Mouse (Mus musculus): ENCODE data around the gene Mib2. TPM values are rescaled to one million over a fixed set of nuclear protein-coding genes. Genes with fewer than 3 reads are reported as not detected.

Mib2 gene
- polyA plus RNA-seq, 2 experiments, result 1.8 to 4.8 TPM

DNA sequence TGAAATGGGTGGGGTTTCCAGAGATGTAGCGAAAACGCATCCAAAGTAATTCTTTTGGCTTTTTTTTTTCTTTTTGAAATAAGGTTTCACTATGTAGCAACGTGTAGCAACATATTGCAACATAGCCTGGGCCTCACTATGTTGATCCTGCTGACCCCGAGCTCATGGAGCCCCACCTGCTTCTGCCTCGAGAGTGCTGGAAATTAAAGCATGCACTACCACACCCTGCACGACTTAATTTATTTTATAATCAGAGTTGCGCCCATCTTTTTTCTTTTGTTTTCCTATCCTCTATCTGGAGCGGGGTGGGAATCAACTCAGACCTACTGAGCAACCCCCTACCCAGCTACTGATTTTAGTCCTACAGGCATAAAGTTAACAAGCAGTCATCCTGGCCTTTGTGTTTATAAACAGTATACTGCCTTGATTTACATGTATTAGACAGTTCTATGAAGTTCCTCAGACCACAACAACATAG lies 639 bp upstream of the Mib2 start:
- ATAC-seq (ENCODE audit: insufficient read depth) (peak; percentile 0; the same call in 1 of the 2 replicates), DNase-seq (ENCODE audit: low read depth in 3 of 3, low spot score in 3 of 3) (no peak)
- no peak for TF ChIP-seq EP300 (IDR thresholded peaks at IDR 0.05; ENCODE audit: low read depth)
- no peak for TF ChIP-seq CTCF (IDR thresholded peaks at IDR 0.05; ENCODE audit: low read depth)
- Histone ChIP-seq H3K9me3 (ENCODE audit: control insufficient read depth, low read length) (no peaks in the 10 kb centered on the region), H3K4me1 (replicated peaks; ENCODE audit: control insufficient read depth in 2 of 2, insufficient read depth in 2 of 2, low read length in 1 of 2) (peaks cover 3 to 9% of the 10 kb centered on the region in 2 experiments; a peak in 2 of 4 replicates), H3K36me3 (replicated peaks; ENCODE audit: control insufficient read depth, insufficient read depth, low read depth) (no peaks in the 10 kb centered on the region), H3K27me3 (ENCODE audit: control insufficient read depth, insufficient read depth, low read length) (no peaks in the 10 kb centered on the region), H3K9ac (replicated peaks) (no peak overlapping the region), H3K4me2 (ENCODE audit: low read depth) (peak overlapping the region; percentile 87), H3K4me3 (ENCODE audit: insufficient read depth in 1 of 2, low read depth in 2 of 2, low read length in 2 of 2) (peak overlapping the region; percentile 87 to 91), H3K27ac (no peak overlapping the region)
- under 1% methylated on average over 8 of the region's 8 CpGs for WGBS (ENCODE audit: insufficient replicate concordance)

DNA sequence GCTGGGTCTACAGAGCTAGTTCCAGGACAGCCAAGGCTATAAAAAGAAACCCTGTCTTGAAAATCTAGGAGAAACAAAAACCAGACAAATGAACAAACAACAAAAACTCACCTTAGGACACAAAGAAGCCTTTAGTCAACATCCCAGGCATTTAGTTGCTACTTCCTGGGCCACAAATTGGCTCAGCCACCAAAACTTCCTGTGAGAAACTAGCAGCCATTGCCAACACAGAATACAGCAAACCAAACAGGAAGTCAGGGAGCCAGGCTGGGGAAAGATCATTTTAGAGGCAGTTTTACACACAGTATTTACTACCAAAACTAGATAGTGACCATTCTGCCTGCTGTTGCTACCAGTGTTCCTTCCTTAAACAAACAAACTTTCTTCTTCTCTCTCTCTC lies 2.1 kb downstream of the Mib2 start:
- H3K4me3 ChIP-seq (ENCODE audit: insufficient read depth in 1 of 2, low read depth in 2 of 2, low read length in 2 of 2), result no peak overlapping the region
- H3K27me3 ChIP-seq (ENCODE audit: control insufficient read depth, insufficient read depth, low read length), result no peaks in the 10 kb centered on the region
- H3K4me2 ChIP-seq (ENCODE audit: low read depth), result no peak overlapping the region
- no peaks in the 10 kb centered on the region for H3K9me3 ChIP-seq (ENCODE audit: control insufficient read depth, low read length)
- no peaks in the 10 kb centered on the region for H3K36me3 ChIP-seq (replicated peaks; ENCODE audit: control insufficient read depth, insufficient read depth, low read depth)
- DNase-seq (ENCODE audit: low read depth in 3 of 3, low spot score in 3 of 3) (no peak), ATAC-seq (ENCODE audit: insufficient read depth) (no peak)
- H3K4me1 ChIP-seq (replicated peaks; ENCODE audit: control insufficient read depth in 2 of 2, insufficient read depth in 2 of 2, low read length in 1 of 2), result peaks cover 3 to 9% of the 10 kb centered on the region in 2 experiments; a peak in 2 of 4 replicates
- H3K27ac ChIP-seq, result no peak overlapping the region
- H3K9ac ChIP-seq (replicated peaks), result no peak overlapping the region
- TF ChIP-seq EP300 (IDR thresholded peaks at IDR 0.05; ENCODE audit: low read depth), result no peak
- no peak for TF ChIP-seq CTCF (IDR thresholded peaks at IDR 0.05; ENCODE audit: low read depth)

DNA sequence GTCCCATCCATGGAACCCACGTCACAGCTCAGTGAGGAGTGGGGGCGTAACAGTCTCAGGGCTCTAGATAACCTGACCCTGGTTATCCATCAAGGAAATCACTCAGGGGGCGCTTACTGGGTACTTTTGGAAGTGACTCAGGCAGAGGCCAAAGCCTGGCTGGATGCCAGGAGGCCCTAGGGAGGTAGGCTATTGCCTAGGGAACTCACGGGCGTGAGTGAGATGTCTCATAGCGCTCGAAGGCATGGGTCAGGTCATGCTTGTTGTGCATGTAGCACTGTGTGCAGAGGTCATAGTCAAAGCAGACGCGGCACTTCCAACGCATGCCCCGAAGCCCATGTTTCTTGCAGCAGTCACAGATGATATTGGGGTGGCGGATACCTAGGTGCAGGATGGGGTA lies 8.4 kb downstream of the Mib2 start:
- DNase-seq (ENCODE audit: low read depth in 3 of 3, low spot score in 3 of 3) (no peak), ATAC-seq (ENCODE audit: insufficient read depth) (no peak)
- no peak overlapping the region for H3K4me2 ChIP-seq (ENCODE audit: low read depth)

DNA sequence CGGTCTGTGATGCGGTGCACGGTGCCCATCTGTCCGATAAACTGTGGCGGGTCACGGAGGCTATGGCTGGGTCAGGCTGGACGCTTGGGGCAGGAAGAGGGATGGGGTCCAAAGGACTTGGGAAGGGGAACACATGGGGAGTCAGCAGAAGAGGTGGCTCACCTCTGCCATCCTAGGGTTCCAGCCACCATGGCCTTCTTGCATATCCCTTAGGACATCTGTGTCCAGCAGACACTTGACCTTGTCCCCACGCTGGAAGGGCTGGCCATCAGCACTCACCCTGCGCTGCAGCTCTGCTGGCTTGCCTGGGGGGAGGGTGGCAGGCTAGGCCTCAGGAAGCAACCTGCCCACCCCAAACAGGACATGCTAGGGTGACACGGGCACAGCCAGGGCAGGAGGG lies 10.0 kb downstream of the Mib2 start:
- Histone ChIP-seq H3K4me3 (ENCODE audit: insufficient read depth in 1 of 2, low read depth in 2 of 2, low read length in 2 of 2) (no peak overlapping the region), H3K27ac (no peak overlapping the region), H3K27me3 (ENCODE audit: control insufficient read depth, insufficient read depth, low read length) (peaks cover 13% of the 10 kb centered on the region), H3K9ac (replicated peaks) (no peak overlapping the region), H3K36me3 (replicated peaks; ENCODE audit: control insufficient read depth, insufficient read depth, low read depth) (no peaks in the 10 kb centered on the region), H3K4me2 (ENCODE audit: low read depth) (no peak overlapping the region), H3K4me1 (replicated peaks; ENCODE audit: control insufficient read depth in 2 of 2, insufficient read depth in 2 of 2, low read length in 1 of 2) (no peaks in the 10 kb centered on the region), H3K9me3 (ENCODE audit: control insufficient read depth, low read length) (no peaks in the 10 kb centered on the region)
- DNase-seq (ENCODE audit: low read depth in 3 of 3, low spot score in 3 of 3) (no peak), ATAC-seq (ENCODE audit: insufficient read depth) (no peak)
- no peak for TF ChIP-seq EP300 (IDR thresholded peaks at IDR 0.05; ENCODE audit: low read depth)
- TF ChIP-seq CTCF (IDR thresholded peaks at IDR 0.05; ENCODE audit: low read depth), result no peak
- 79% methylated on average over 10 of the region's 10 CpGs for WGBS (ENCODE audit: insufficient replicate concordance)

More for the DNA sequence above, 8.4 kb downstream of the Mib2 start:
- 76% methylated on average over 12 of the region's 12 CpGs for WGBS (ENCODE audit: insufficient replicate concordance)
- H3K9me3 ChIP-seq (ENCODE audit: control insufficient read depth, low read length), result no peaks in the 10 kb centered on the region
- H3K27me3 ChIP-seq (ENCODE audit: control insufficient read depth, insufficient read depth, low read length), result no peaks in the 10 kb centered on the region
- no peak overlapping the region for H3K9ac ChIP-seq (replicated peaks)
- no peaks in the 10 kb centered on the region for H3K36me3 ChIP-seq (replicated peaks; ENCODE audit: control insufficient read depth, insufficient read depth, low read depth)
- H3K4me3 ChIP-seq (ENCODE audit: insufficient read depth in 1 of 2, low read depth in 2 of 2, low read length in 2 of 2), result no peak overlapping the region
- H3K4me1 ChIP-seq (replicated peaks; ENCODE audit: control insufficient read depth in 2 of 2, insufficient read depth in 2 of 2, low read length in 1 of 2), result no peaks in the 10 kb centered on the region
- TF ChIP-seq CTCF (IDR thresholded peaks at IDR 0.05; ENCODE audit: low read depth), result no peak
- TF ChIP-seq EP300 (IDR thresholded peaks at IDR 0.05; ENCODE audit: low read depth), result no peak
- no peak overlapping the region for H3K27ac ChIP-seq

DNA sequence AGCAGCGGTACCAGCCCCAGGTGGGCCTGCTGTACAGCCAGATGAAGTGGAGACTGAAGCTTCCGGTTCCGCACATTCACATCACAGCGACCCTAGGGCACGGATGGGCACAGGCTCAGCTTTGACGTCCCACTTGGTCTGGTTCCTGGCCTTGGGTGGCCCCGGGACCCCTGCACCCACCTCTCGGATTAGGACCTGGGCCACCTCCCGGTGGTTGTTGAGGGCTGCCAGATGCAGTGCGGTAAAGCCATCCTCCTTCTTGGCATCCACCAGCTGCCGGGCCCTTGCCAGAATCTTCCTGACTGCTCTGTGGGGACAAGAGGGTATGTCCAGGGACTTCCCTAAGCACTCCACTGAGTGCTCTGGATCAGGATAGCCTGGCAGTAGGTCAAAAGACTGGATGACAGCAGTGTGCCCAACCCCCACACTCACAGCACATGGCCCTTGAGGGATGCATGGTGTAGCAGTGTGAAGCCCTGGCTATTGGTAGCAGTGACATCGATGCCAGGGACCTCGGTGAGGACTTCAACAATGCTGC lies 12.7 kb downstream of the Mib2 start:
- DNase-seq (ENCODE audit: low read depth in 3 of 3, low spot score in 3 of 3) (no peak), ATAC-seq (ENCODE audit: insufficient read depth) (no peak)
- Histone ChIP-seq H3K27ac (no peak overlapping the region), H3K4me2 (ENCODE audit: low read depth) (no peak overlapping the region), H3K4me3 (ENCODE audit: insufficient read depth in 1 of 2, low read depth in 2 of 2, low read length in 2 of 2) (no peak overlapping the region), H3K9me3 (ENCODE audit: control insufficient read depth, low read length) (no peaks in the 10 kb centered on the region), H3K9ac (replicated peaks) (no peak overlapping the region), H3K36me3 (replicated peaks; ENCODE audit: control insufficient read depth, insufficient read depth, low read depth) (no peaks in the 10 kb centered on the region), H3K27me3 (ENCODE audit: control insufficient read depth, insufficient read depth, low read length) (peaks cover 39% of the 10 kb centered on the region), H3K4me1 (replicated peaks; ENCODE audit: control insufficient read depth in 2 of 2, insufficient read depth in 2 of 2, low read length in 1 of 2) (no peaks in the 10 kb centered on the region)
- 82% methylated on average over 13 of the region's 13 CpGs for WGBS (ENCODE audit: insufficient replicate concordance)
- no peak for TF ChIP-seq CTCF (IDR thresholded peaks at IDR 0.05; ENCODE audit: low read depth)
- TF ChIP-seq EP300 (IDR thresholded peaks at IDR 0.05; ENCODE audit: low read depth), result no peak

Data from liver, embryonic 14.5 days (tissue).